Mouse (Mus musculus): ENCODE results near the gene Strip1. TPM values are rescaled to one million over a fixed set of nuclear protein-coding genes. Genes with fewer than 3 reads are reported as not detected.

The Strip1 gene
- total RNA-seq, 2 experiments from 2014 or later = 68.4 to 70.0 TPM

DNA sequence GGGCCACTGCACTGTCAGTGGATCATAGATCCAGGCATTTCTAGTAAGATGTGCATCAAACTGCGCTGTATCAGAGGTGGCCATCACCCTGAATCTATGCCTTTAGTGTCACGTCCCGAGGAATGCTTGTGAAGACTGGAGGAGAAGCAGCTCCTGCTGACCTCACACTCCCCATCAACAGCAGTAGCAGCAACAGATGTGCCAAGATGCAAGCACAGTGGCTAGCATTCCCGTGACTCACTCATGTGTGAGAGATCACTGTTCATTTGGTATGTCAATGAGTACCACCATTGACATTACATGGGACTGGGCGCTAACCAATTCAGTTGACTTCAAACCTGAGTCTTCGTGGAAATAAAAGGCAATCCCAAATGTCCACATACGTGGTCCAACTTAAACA, 3.9 kb downstream of the Strip1 start:
- no peak for DNase-seq

DNA sequence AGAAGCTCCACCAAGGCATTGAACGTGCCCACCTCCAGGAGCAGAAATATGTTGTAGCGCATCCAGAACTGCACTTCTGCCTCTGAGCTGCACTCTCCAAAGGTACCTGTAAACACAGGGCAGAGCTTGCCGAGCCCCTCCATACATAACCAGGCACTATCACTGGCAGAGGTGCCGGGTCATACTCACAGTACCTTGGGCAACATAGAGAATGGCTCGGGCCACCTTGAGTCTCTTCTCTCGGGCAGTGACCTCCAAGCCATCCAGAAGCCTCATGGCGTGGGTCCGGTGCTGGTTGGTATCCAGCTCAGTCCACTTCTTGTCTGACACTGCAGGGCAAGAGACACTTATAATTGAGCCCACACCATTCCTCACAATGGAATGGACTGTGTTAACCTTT, 4.7 kb downstream of the Strip1 start:
- no peak for DNase-seq

DNA sequence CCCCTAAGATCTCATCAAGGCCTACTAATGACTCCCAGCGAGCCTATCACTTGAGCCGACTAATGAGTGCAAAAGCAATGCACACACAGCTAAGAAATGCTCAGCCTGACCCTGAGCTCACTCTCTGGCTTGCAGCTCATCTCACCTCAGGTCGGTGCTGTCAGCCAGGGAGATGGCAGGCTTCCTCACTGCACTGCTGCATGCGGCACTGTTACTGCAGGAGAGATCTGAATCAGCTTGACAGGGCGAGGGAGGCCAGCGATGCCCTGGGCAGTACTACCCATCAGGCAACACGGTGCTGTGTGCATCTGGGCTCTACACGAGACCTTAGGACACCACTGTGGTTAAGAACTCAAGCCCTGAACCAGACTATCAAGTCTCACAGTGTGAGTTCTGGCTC, 6.0 kb downstream of the Strip1 start:
- no peak for DNase-seq

DNA sequence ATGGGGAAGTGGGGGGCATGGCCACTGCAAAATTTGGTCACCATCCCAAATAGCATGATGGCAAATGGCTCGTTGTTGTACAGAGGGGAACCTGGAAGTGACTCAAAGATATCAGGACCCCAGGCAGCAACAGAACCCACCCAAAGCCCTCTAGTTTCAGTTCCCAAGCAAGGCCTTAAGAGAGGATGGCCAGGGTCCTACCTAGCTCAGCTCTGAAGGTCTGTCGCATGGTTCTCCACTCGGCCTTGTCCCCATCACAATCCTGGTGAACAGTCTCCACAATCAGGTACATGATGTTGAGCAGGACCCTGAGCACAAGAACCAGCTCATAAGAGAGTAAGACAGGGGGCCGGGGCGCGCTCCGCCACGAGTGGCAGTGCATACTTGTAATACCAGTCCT, 7.1 kb downstream of the Strip1 start:
- no peak for DNase-seq

DNA sequence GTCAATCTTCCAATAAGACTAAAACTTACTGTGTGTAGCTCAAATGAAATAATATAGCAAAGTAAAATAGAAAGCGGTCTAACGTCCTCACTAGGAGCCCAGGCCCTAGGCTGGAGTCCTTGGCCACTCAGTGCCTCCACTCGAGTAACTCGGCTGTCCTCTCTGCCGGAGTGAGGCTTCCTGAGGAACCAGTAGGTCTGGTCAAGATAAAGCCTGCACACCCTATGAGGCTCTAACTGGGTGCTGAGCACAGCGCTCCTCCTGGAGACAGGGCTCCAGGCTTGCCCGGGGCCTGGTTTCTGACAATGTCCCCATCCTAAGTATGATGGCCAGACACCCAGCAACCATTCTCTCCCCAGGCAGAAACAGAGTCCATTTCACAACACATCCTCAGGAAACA, 9.0 kb downstream of the Strip1 start:
- no peak for DNase-seq

DNA sequence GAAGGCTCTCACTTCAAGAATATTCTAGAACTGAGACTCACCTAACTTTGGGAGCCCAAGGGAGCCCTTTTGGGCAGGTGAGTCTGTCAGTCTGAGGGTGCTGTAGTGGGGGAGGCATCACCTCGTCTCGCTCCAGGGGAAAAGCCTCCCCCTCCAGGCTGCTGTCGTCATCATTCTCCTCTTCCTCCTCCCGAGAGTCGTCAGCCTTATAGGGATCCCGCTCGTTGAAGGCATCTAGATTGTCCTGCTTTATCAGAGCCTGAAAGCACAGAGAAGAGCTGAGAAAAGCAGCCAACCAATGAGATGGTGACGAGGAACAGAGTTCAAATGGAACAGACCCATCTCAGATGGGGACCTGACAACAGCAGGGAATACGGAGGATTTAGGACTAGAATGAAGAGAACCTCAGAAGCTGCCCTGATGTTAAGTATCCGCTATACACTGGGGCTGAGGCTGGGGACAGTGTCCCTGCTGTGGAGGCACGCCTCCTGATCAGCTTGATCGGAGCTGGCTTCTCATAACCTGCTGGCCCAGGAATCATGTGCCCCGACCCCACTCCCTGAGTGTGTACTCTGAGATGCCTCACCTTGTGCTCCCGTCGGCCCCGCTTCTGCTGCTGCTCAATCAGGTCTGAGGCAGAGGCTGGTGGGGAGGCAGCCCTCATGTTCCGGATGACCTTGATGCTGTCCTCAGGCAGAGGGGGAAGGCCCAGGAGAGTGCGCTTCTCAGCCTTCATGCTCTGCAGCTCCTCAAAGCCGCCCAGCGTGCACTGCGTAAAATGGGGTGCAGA, 10.0 kb downstream of the Strip1 start:
- no peak for DNase-seq

DNA sequence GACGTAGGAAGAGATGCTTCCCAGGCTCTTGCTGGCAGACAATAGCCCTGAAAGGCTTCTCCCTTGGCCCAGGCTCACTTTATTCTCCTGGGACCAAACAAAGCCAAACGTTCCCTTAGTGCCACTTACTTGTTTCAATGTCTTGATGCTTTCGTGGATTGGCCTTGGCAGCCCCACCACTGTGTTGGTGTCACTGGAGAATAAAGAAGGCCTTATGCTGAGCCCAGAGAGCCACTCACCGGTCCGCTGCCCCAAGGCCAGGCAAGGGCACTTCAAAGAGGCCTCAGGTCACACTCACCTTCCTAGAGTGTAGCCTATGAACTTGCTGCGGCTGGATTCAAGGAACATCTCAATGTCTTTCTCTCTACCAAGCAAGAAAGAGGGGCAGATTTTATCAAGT, 11.6 kb downstream of the Strip1 start:
- DNase-seq = no peak

DNA sequence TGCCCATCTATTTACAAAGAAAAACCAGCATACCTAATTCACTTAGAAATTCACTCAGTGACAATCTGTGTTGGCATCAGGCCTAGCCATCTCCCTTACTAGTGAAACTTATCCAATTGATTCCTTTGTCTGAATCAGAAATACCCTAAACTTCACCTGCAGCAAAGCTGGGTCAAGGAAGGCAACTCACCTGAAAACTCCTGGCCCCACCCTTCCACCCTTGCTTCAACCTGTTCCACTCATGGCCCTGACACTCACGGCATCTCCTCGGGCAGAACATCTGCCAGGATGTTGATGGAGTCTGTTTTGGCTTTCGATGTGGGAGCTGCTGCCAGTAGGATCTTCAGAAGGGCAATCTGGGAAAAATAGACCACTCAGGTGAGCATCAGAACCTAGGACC, 13.7 kb downstream of the Strip1 start:
- no peak for DNase-seq

DNA sequence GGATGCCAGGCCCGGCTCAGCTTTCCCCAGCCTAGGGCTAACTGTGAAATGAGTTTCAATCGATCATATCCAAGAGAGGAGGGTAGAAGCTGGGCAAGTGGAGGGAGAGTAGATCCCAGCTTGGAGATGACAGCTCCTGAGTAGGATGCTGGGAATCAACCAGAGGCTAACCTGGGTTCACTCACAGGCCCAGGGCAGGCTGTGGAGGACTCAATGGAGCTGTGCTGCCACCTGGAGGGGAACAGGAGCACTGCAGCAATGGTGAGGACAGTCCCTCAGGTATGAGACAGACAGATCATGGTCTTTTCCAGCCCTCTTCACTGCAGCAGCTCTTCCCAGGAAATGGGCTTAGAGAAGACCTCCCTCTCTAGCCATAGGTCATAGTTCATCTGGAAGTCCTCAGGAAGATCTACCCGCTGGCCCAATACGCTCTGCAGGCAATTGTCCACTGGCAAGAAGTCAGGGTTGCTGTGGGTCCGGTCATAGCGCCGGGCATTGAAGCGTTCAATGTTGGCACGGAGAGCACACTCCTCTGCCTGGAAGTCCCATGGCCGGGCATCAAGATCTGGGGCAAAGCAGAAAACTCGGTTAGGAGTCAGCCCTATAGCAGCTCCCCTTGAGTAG, 18.5 kb downstream of the Strip1 start:
- DNase-seq = peak; percentile 47 to 66

DNA sequence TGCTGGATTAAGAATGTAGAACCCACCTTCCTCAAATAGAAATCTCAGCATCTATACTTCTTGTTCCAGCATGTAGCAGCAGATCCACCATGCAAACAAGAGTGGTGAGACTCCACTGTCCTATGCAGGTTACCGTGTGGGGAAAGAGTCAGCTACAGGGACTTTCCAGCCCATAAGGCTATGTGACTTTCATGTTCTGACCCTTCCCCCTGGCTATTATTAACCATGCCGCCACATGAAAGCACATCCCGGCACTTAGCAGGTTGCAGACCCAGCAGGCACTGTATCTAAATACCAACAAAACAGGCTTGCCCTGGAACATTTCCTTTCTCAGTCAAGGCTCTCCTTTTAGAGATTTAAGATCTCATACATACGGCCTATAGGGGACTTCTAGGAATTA, 20.1 kb downstream of the Strip1 start:
- DNase-seq = no peak

DNA sequence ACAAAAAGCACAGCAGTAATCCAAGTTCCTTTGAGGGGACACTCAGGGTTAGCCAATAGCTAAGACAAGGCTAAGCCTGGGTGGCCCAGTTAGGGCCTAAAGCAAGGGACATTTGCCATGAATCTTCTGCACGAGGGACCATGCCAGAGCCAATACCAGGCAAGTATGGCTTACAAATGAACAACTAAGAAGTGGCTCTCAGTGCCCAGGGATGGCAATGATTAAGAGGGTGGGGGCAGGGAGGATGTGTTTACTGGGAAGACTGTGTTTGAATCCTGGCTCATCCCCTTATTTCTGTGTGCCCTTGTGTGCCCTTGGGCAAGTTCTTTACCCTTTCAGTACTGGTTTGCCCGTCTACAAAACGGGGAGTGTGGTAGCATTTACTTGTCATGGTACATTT, 22.1 kb downstream of the Strip1 start:
- no peak for DNase-seq

DNA sequence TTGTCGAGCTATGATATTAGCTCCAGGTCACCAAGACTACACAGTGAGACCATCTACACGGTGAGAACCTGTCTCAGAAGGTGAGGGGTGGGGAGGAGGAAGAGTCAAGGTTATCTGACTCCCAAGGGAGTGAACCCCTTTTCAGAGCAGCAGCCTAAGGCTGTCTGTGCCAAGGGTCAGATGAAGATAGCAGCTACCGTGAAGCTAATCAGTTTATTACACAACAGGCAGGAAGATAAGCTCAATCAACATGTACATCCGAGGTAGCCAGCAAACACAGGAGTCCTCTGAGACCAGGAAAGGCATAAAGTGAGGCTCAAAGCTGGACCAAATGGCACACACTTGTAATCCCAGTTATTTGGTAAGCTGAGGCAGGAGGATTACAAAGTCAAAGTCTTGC, 22.7 kb downstream of the Strip1 start:
- DNase-seq = no peak

DNA sequence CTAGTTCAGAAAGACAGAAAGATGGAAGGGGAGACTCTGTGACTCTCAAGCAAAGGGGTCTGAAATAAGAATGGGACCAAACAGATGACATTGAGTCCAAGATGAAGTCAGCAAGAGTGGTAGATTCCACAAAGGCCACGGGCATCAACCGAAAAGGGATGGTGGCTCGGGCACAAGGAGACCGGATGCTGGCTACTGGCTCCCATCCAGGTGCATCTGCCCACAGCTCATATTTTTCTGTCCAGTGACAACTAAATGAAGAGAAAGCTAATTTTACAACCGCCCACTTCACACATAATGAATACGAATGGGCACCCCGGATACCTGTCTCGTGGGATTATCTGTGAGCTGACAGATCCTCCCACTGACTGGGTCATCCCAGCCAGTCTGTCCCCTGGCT, 24.3 kb downstream of the Strip1 start:
- DNase-seq = no peak

DNA sequence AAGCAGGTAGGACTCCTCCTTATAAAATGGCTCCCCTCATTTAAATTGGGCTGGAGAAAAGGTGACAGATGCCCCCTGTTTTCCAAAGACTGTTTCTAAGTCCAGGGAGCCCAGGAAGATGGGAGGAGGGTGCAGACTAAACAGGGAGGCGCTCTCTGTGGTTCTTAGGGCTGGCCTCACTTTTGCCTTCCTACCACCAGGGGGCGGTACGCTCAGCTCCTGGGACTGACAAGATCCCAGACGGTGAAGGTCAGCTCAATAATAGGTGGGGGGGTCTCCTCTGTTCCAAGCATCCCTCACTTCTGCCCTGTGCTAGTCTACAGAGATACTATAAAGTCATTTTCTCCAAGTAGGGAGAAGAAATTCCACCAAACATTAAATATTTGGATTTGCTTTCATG, 26.2 kb downstream of the Strip1 start:
- DNase-seq = no peak

DNA sequence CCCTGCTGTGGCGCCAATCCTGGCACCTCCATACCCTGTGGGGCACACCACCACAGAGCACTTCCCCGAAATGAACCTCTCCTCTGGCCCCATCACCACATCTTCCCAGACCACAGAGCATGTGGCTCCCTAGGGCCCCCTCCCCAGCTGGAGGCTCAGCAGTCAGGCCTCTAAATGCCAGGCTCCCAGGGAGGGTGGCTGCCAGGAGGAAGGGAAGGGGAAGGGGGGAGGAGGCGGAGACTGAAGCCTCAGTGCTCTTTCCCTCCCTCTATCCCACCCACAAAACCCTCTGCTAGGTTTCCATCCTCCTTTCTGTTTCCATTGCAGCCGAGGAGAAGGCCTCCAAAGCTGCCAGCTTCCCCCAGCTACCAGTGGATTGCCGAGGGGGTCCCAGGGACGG, 31.4 kb downstream of the Strip1 start:
- no peak for DNase-seq

DNA sequence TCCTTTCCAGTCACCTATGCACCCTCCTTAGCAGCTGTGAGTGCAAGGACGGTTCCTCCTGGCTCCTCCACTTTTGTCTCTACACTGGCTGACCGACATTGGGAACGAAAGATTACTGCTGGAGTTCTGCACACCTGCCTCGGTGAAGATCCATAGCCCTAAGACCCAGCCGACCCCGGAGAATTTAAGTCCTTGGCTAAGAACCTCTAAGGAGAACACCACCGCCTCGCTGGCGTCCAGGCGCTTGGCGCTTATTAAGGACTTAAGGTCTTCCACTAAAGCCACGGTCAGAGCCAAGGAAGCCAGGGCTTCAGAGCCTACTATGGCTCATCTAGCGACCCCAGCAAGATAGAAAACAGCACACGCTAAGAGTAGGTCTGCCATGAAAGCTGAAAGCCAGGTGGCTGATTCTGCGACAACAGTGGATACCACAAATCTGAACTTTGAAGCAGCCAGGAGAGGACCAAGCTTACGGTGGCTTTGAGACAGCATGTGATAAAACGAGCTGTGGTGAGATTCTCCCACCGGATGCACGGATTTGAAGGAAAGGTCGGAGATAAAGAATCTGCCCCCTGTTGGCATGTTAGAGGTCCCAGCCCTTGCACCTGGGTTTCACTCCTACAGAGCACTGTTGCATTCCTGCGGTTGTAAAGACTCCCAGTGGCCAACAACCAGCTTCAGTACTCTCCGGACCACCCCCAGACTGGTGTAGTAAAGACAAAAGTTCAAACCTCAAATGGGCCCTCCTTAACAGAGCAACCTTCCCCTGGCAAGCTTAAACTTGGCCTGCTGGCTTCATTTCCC, 33.7 kb downstream of the Strip1 start:
- DNase-seq = no peak

DNA sequence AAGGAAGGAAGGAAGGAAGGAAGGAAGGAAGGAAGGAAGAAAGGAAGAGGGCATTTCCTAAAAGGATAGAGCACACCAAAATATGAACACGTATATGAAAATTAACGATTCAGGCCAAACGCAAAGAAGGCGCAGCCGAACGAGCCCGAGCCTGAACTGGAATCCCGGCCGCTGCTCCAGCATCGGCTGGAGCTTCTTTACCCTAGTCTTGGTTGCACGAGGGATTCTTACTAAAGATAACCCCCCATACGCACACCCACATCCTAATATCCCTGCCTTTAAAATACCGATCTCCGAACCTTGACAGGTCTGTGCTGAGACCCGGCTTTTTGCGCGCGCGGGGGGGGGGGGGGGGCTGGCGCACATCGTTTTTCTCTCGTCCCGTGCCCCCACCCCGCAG, 34.4 kb downstream of the Strip1 start:
- DNase-seq = no peak

DNA sequence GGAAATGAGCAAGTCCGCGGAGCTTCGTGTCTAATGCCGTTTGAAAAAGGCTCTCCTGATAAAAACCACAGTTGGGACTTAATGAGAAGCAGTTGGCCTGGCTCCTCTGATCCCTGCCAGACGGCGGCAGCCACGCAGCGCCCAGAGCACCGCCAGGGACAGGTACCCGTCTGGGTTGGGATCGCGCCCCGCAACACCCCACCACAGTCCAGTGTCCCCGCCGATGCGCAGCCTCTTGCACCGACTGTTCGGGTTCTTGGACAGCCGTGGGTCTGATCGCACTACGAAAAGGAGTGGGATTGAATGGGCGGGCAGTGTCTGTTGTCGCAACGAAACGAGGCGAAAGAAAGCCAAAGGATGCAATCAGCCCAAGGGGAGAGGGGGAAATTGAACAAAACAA, 34.9 kb downstream of the Strip1 start:
- no peak for DNase-seq

DNA sequence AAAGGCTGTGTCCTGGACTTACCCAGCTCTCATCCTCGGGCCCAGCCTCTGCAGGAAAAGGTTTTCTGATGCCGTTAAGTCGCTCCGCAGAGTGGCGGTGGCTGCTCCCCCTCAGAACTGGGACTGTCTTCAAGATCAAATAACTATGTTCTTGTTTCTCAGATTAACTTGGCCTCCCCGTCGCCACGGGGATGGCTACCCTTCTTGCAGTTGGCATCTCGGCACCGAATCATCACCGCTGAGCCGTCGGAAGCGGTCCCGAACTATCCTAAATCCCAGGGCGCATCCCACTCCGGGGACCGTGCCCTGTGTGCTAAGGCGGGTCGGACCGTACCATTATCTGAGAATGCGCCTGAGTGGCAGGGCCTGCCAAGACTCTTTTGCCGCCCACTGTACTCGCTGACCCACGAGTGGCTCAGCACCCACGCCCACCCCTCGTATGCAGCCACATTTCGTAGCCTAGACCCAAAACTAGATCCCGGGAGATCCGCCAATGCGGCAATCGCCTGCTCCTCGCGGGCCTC, 35.5 kb downstream of the Strip1 start:
- DNase-seq = no peak

DNA sequence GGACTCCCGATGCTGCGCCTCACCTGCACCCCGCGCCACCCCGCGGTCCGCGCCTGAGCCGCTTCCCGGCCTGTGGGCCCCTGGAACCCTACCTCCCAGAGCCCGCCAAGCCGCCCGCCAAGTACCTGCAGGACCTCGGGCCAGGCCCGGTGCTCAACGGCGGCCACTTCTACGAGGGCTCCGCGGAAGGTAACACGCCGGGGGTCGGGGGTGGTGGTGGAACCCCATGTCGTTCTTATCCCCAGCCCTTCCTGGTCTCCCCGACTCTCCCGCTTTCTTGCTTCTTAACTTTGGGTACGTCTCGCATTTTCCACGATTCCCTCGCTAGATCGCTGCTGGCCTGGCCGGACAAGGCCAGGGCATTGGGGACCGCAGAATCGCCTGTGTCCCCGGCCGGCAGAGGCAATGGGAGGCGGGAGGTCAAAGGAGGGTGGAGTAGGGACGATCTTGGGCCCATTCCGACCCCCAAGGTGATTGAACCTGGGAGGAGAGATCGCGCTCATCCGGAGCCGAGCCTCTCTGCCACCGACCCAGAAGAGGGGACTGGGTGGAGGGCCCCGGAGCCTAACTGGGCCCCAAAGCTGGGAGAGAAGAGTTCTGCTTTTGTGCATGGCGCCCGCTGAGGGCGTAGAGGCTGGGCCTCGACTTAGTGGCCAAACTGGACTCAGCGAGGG, 36.1 kb downstream of the Strip1 start:
- DNase-seq = no peak

DNA sequence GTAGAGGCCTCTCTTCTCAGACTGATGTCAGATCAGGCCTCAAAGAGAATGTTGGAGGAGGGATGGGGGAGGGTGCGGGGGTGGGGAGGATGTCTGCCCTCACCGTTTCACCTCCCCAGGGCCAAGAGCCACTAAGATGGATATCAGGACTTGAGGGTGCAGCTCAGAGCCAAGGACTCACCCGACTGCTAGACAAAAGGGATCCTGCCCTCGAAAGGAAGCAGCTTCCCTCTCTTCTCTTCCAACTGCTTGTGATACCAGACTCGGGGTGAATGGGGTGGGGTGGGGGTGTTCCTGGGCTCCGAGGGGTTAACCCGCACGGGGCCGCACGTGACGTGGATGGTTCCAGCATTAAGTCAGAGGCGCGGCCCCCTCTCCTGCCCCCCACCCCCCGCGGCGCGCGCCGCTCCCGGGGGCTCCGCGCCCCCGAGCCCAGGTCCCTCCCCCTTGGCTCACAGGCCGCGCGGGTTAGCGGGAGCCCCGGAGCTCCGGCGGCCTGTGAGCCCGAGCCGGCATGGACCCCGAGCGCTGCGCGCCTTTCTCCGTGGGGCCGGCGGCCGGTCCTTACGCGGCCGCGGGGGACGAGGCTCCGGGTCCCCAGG, 36.7 kb downstream of the Strip1 start, which contains the start of gene Alx3:
Gene Alx3 (plus strand): TSS at position 370 of the 602 bp plus-strand sequence.
- no peak for DNase-seq

DNA sequence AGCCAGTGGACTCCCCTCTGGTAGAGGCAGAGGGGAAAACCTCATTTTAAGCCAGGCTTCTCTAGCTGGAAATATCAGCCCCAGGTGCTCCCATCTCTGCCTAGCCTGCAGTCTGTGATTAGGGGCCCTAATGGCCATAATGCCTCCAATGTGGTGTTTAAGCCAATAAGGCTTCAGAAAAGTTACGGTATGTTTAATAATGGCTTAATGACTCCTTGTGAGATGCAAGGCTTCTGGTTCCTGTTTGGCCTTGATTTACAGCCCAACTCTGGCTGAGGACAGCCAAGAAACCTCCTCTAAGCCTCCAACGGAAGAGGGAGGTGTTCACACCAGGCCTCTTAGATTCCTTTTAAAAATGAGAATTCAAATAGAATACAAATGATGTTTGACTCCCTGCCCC, 37.9 kb downstream of the Strip1 start:
- no peak for DNase-seq
